Mouse (Mus musculus) small intestine, adult 2 months (tissue): Measurements from ENCODE around the gene Hras.

Experiments
- CTCF ChIP-seq: fragments of 200-500 bp; IDR thresholded peaks from 2 replicates; pipeline ENCODE4 v1.5.1; 2012; ENCODE audit warnings: low read depth, mild to moderate bottlenecking, control low read depth, inconsistent platforms, low read length, moderate library complexity, mixed read lengths; ENCODE audit not compliant: insufficient replicate concordance, insufficient read length; ENCODE audit errors: extremely low read depth
- POLR2A ChIP-seq: fragments of 200-500 bp; IDR thresholded peaks from 2 replicates; pipeline ENCODE4 v1.6.1; 2012; ENCODE audit warnings: low read depth, mild to moderate bottlenecking, control low read depth, inconsistent platforms, low read length, moderate library complexity

DNA sequence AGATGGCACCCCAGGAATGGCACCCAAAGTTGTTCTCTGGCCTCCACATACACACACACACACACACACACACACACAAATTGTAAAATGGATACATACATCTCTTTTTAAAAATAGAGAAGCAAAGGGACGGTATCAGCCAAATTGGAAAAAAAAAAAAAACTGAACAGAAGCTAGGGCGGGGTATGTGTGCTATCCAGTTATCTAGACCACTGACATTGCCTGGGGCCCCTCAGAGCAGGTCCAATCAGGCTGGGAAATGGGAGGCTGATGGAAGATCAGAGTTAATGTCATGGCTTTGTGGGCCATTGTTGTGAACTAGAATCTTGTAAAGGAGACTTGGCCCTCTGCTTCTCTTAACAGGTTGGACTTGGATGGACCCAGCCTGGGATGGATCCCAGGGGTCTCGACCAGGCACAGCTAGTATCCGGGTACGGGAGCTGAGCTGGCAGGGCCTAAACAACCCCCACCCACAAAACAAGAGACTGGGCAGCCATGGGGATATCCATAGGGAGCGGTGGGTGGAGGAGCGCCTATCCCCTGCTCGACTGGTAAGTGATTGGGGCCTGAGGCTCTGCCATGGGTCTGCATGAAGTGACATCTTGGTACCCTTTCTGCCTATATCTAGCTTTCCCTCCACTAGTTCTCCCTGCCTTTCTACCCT is 2.9 kb upstream of the Hras start:
- TF ChIP-seq POLR2A (no peak), CTCF (no peak)
